Mouse (Mus musculus) MEL (cell line): Measurements from ENCODE around the gene Rdh7. TPM values are rescaled to one million over a fixed set of nuclear protein-coding genes. Genes with fewer than 3 reads are reported as not detected.
"Not testable (repeated sequence)": the region's sequence is repeated elsewhere in the genome, so short reads cannot be mapped to it uniquely, and the experiment has no call there.

Experiments used
- DNase-seq: peaks from one replicate; pipeline ENCODE4 v3.0.0; 2011; ENCODE audit warnings: low read depth, low spot score
- H3K27ac ChIP-seq: 2 replicates; pipeline ENCODE4 v1.5.1; 2012; ENCODE audit warnings: low read depth, mild to moderate bottlenecking, control low read depth, low read length, moderate library complexity; ENCODE audit not compliant: control insufficient read depth
- H3K27me3 ChIP-seq, 2 experiments: fragments of 150-350 bp in 1 of 2; sonication (generic) in 1 of 2; 2 replicates each; pipeline ENCODE4 v1.6.1; 2012; ENCODE audit warnings: low read length in 2 of 2, mild to moderate bottlenecking in 2 of 2, improper control_type of control experiment in 1 of 2, moderate library complexity in 1 of 2; ENCODE audit not compliant: insufficient read depth in 2 of 2, control insufficient read depth in 1 of 2
- H3K36me3 ChIP-seq, 2 experiments: 2 replicates each; pipeline ENCODE4 v1.6.1; 2012 to 2014; ENCODE audit warnings: low read length in 2 of 2, improper control_type of control experiment in 1 of 2, inconsistent platforms in 1 of 2, mild to moderate bottlenecking in 1 of 2; ENCODE audit not compliant: insufficient read depth in 2 of 2, control insufficient read depth in 1 of 2
- H3K4me1 ChIP-seq, 2 experiments: fragments of 150-350 bp in 1 of 2; sonication (generic) in 1 of 2; 2 replicates each; pipeline ENCODE4 v1.6.1; 2012; ENCODE audit warnings: low read length in 2 of 2, improper control_type of control experiment in 1 of 2, mild to moderate bottlenecking in 1 of 2; ENCODE audit not compliant: insufficient read depth in 2 of 2, control insufficient read depth in 1 of 2
- H3K4me3 ChIP-seq, 2 experiments: fragments of 150-350 bp in 1 of 2; sonication (generic) in 1 of 2; 2 replicates each; pipeline ENCODE4 v1.5.1; 2012; ENCODE audit warnings: low read depth in 2 of 2, low read length in 2 of 2, mild to moderate bottlenecking in 2 of 2, moderate library complexity in 2 of 2, control low read depth in 1 of 2, improper control_type of control experiment in 1 of 2; ENCODE audit not compliant: control insufficient read depth in 1 of 2, insufficient read depth in 1 of 2
- H3K79me2 ChIP-seq: 2 replicates; pipeline ENCODE4 v1.6.1; 2012; ENCODE audit warnings: mild to moderate bottlenecking, low read length, moderate library complexity; ENCODE audit not compliant: control insufficient read depth, poor library complexity, insufficient read depth
- H3K9ac ChIP-seq: 2 replicates; pipeline ENCODE4 v1.6.1; 2012; ENCODE audit warnings: low read depth, mild to moderate bottlenecking, control low read depth, low read length, moderate library complexity; ENCODE audit not compliant: control insufficient read depth, poor library complexity, severe bottlenecking
- H3K9me3 ChIP-seq: fragments of 150-350 bp; sonication (generic); replicated peaks from 2 replicates; pipeline ENCODE4 v1.6.1; 2012; ENCODE audit warnings: mild to moderate bottlenecking, low read length, improper control_type of control experiment, moderate library complexity; ENCODE audit not compliant: insufficient read depth
- BHLHE40 ChIP-seq: IDR thresholded peaks from 2 replicates; pipeline ENCODE4 v1.6.1; 2012; ENCODE audit warnings: low read depth, mild to moderate bottlenecking, inconsistent platforms, low read length, improper control_type of control experiment, borderline replicate concordance
- CTCF ChIP-seq, 3 experiments: IDR thresholded peaks in 2 of 3; conservative IDR thresholded peaks in 1 of 3; 2 replicates each; pipeline ENCODE4 v1.5.1; 2011 to 2012; ENCODE audit warnings: low read length in 3 of 3, low read depth in 2 of 3, mild to moderate bottlenecking in 2 of 3, improper control_type of control experiment in 1 of 3, inconsistent platforms in 1 of 3, mixed read lengths in 1 of 3, moderate library complexity in 1 of 3; ENCODE audit not compliant: control insufficient read depth in 1 of 3, insufficient read depth in 1 of 3, poor library complexity in 1 of 3, severe bottlenecking in 1 of 3
- E2F4 ChIP-seq: IDR thresholded peaks from 2 replicates; pipeline ENCODE4 v1.6.1; 2011; ENCODE audit warnings: low read depth, low read length, improper control_type of control experiment, borderline replicate concordance
- EP300 ChIP-seq, 2 experiments: IDR thresholded peaks; 2 replicates each; pipeline ENCODE4 v1.6.1; 2011; ENCODE audit warnings: improper control_type of control experiment in 2 of 2, low read length in 2 of 2, low read depth in 1 of 2, mild to moderate bottlenecking in 1 of 2
- GATA1 ChIP-seq: IDR thresholded peaks from 2 replicates; pipeline ENCODE4 v1.6.1; 2011; ENCODE audit warnings: low read depth, low read length, improper control_type of control experiment
- HCFC1 ChIP-seq: IDR thresholded peaks from 2 replicates; pipeline ENCODE4 v1.6.1; 2012; ENCODE audit warnings: low read depth, mild to moderate bottlenecking, inconsistent platforms, low read length, improper control_type of control experiment, moderate library complexity
- KAT2A ChIP-seq: conservative IDR thresholded peaks from 2 replicates; pipeline ENCODE4 v1.6.1; 2012; ENCODE audit warnings: low read depth, low read length, improper control_type of control experiment, inconsistent platforms
- POLR2A ChIP-seq, 2 experiments: IDR thresholded peaks; 2 replicates each; pipeline ENCODE4 v1.6.1; 2011 to 2012; ENCODE audit warnings: low read length in 2 of 2, mild to moderate bottlenecking in 2 of 2, control low read depth in 1 of 2, improper control_type of control experiment in 1 of 2, low read depth in 1 of 2, moderate library complexity in 1 of 2; ENCODE audit not compliant: control insufficient read depth in 1 of 2, insufficient read depth in 1 of 2, poor library complexity in 1 of 2
- POLR2AphosphoS2 ChIP-seq: IDR thresholded peaks from 2 replicates; pipeline ENCODE4 v1.6.1; 2011; ENCODE audit warnings: low read length, improper control_type of control experiment
- POLR2AphosphoS5 ChIP-seq: IDR thresholded peaks from 2 replicates; pipeline ENCODE4 v1.6.1; 2012; ENCODE audit warnings: low read depth, borderline replicate concordance, mild to moderate bottlenecking, inconsistent platforms, low read length, moderate library complexity, mixed read lengths
- RAD21 ChIP-seq: IDR thresholded peaks from 2 replicates; pipeline ENCODE4 v1.6.1; 2011; ENCODE audit warnings: mild to moderate bottlenecking, low read depth, low read length, improper control_type of control experiment
- RCOR1 ChIP-seq: IDR thresholded peaks from 2 replicates; pipeline ENCODE4 v1.6.1; 2012; ENCODE audit warnings: low read depth, mild to moderate bottlenecking, inconsistent platforms, low read length, improper control_type of control experiment
- SIN3A ChIP-seq: IDR thresholded peaks from 2 replicates; pipeline ENCODE4 v1.6.1; 2012; ENCODE audit warnings: low read length, improper control_type of control experiment, inconsistent platforms
- TAL1 ChIP-seq: IDR thresholded peaks from 2 replicates; pipeline ENCODE4 v1.6.1; 2012; ENCODE audit warnings: mild to moderate bottlenecking, inconsistent platforms, low read length, moderate library complexity, mixed read lengths
- TCF12 ChIP-seq: IDR thresholded peaks from 2 replicates; pipeline ENCODE4 v1.6.1; 2014; ENCODE audit warnings: low read depth, mild to moderate bottlenecking, inconsistent platforms, low read length, improper control_type of control experiment, moderate library complexity
- USF1 ChIP-seq: IDR thresholded peaks from 2 replicates; pipeline ENCODE4 v1.6.1; 2014; ENCODE audit warnings: low read depth, mild to moderate bottlenecking, inconsistent platforms, low read length, improper control_type of control experiment, moderate library complexity
- USF2 ChIP-seq, 2 experiments: IDR thresholded peaks; 2 replicates each; pipeline ENCODE4 v1.6.1; 2011 to 2012; ENCODE audit warnings: improper control_type of control experiment in 2 of 2, low read length in 2 of 2, borderline replicate concordance in 1 of 2, inconsistent platforms in 1 of 2, low read depth in 1 of 2, mild to moderate bottlenecking in 1 of 2; ENCODE audit not compliant: insufficient read depth in 1 of 2
- ZMIZ1 ChIP-seq: IDR thresholded peaks from 2 replicates; pipeline ENCODE4 v1.6.1; 2012; ENCODE audit warnings: low read depth, mild to moderate bottlenecking, inconsistent platforms, low read length, improper control_type of control experiment, moderate library complexity
- ZNF384 ChIP-seq: IDR thresholded peaks from 2 replicates; pipeline ENCODE4 v1.6.1; 2012; ENCODE audit warnings: low read depth, mild to moderate bottlenecking, inconsistent platforms, low read length, improper control_type of control experiment
- polyA plus RNA-seq, 2 experiments: library from polyadenylated mRNA; stranded (reverse) in 1 of 2; unstranded in 1 of 2; fragments of >175 nt in 1 of 2; fragments of >200 nt in 1 of 2; gene quantifications; 2 replicates each; pipeline versions ENCODE4 v1.2.1 to v1.2.4; 2012; ENCODE audit warnings: low replicate concordance in 2 of 2, low read depth in 1 of 2; ENCODE audit not compliant: insufficient read length in 2 of 2, insufficient read depth in 1 of 2, missing spikeins in 1 of 2
- total RNA-seq: library from RNA; depleted of rRNA; stranded (reverse); fragments of 300-350 nt; gene quantifications from 2 replicates; pipeline ENCODE4 v1.2.3, GENCODE M21; 2012

Rdh7 gene
- total and polyA plus RNA-seq, 3 experiments, result not detected

DNA sequence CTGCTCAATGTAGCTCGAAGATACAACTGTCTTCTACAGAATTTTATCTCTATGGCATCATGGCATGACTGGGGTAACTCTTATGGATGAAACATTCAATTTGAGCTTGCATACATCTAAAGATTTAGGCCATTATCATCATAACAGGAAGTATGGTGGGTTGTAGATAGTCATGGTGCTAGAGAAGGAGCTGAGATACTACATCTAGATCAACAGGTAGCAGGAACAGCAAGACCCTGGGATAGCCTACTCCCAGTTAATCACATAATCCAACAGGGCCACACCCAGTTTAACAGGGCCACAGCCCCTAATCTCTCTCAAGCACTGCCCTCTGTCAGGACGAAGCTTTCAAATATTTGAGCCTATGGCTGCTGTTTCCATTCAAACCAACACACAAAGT, 47.8 kb downstream of the Rdh7 start:
- TF ChIP-seq EP300 (IDR thresholded peaks at IDR 0.05; ENCODE audit: low read depth in 1 of 2, low read length in 2 of 2), result peak in 1 of 2 experiments; percentile 62; a peak in 2 of 4 replicates
- TF ChIP-seq TCF12, result peak; percentile 66
- peak; percentile 55 for TF ChIP-seq GATA1
- TF ChIP-seq RCOR1, result 0 out of 2 replicates have a peak, but pooled peaks have one; percentile 12
- TF ChIP-seq USF1, result no peak
- Histone ChIP-seq H3K36me3 (no peaks in the 10 kb centered on the region), H3K4me1 (no peaks in the 10 kb centered on the region), H3K9me3 (no peaks in the 10 kb centered on the region), H3K27me3 (0 out of 4 replicates have a peak, but pooled peaks cover 0 to 2% of the 10 kb centered on the region in 2 experiments), H3K9ac (no peak overlapping the region), H3K79me2 (no peaks in the 10 kb centered on the region), H3K4me3 (no peak overlapping the region), H3K27ac (no peak overlapping the region)
- peak; percentile 40 for DNase-seq

DNA sequence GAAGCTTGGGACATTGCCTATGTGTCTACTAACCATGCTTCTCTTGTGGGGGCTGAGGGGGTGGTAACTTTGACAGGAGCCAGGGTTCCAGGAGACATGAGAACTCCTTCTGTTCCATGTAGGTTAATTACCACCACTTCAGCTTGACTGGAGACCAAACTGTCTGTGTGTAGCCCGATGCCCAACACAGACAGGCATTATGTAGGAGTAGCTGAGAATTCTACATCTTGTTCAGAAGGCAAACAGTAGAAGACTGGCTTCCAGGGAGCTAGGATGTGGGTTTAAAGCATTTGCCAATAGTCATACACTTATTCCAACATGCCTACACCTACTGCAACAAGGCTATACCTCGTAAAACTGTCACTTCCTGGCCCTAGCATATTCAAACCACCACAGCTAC, 50.1 kb downstream of the Rdh7 start:
- no peak overlapping the region for H3K9ac ChIP-seq
- no peak overlapping the region for H3K4me3 ChIP-seq
- H3K4me1 ChIP-seq, result no peaks in the 10 kb centered on the region
- H3K79me2 ChIP-seq, result no peaks in the 10 kb centered on the region
- H3K9me3 ChIP-seq, result no peaks in the 10 kb centered on the region
- peaks cover 2% of the 10 kb centered on the region in 2 experiments; a peak in 2 of 4 replicates for H3K27me3 ChIP-seq
- H3K36me3 ChIP-seq, result no peaks in the 10 kb centered on the region
- TF ChIP-seq HCFC1, result no peak
- TF ChIP-seq RAD21, result no peak
- TF ChIP-seq KAT2A, result no peak
- TF ChIP-seq CTCF (IDR thresholded peaks at IDR 0.05 in 2 of 3, conservative IDR thresholded peaks at IDR 0.05 in 1 of 3; ENCODE audit: control insufficient read depth in 1 of 3, insufficient read depth in 1 of 3, low read depth in 2 of 3, low read length in 3 of 3, poor library complexity in 1 of 3, severe bottlenecking in 1 of 3), result no peak
- no peak for TF ChIP-seq SIN3A
- TF ChIP-seq USF2 (IDR thresholded peaks at IDR 0.05; ENCODE audit: borderline replicate concordance in 1 of 2, insufficient read depth in 1 of 2, low read depth in 1 of 2, low read length in 2 of 2), result no peak
- TF ChIP-seq TAL1, result no peak
- no peak for TF ChIP-seq E2F4
- no peak for TF ChIP-seq GATA1
- no peak for TF ChIP-seq POLR2AphosphoS2
- TF ChIP-seq POLR2AphosphoS5, result no peak
- TF ChIP-seq POLR2A (IDR thresholded peaks at IDR 0.05; ENCODE audit: control insufficient read depth in 1 of 2, insufficient read depth in 1 of 2, low read depth in 1 of 2, low read length in 2 of 2, poor library complexity in 1 of 2), result no peak
- no peak for TF ChIP-seq ZMIZ1
- no peak for TF ChIP-seq EP300 (IDR thresholded peaks at IDR 0.05; ENCODE audit: low read depth in 1 of 2, low read length in 2 of 2)
- no peak for TF ChIP-seq BHLHE40
- TF ChIP-seq ZNF384, result no peak
- TF ChIP-seq USF1, result no peak
- TF ChIP-seq, all 39 proteins: peak for 0
- no peak for DNase-seq
- no peak overlapping the region for H3K27ac ChIP-seq

DNA sequence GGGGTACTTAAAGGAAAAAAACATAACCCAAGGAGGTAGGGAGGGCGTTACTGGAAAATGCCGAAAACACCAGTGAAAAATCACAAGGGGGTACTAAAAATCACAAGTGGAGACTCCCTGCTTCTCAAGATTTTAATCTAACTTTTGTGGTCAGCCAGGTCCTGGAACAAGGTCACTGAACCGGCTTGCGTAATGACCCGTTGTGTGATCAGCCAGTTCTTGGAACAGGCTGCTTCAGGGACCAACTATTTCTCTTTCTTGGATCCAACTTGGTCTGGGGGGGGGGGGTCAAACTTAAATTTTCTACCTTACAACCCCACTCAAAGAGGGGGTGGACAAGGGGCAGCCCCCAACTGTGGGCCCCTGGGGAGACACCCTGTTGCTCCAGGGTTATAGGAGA, 50.8 kb downstream of the Rdh7 start:
- H3K9me3 ChIP-seq, DNase-seq, H3K4me3 ChIP-seq, H3K36me3 ChIP-seq, H3K9ac ChIP-seq, H3K4me1 ChIP-seq, H3K27ac ChIP-seq, H3K27me3 ChIP-seq, H3K79me2 ChIP-seq: not testable (repeated sequence)
